Mouse (Mus musculus) liver, embryonic 14.5 days (tissue): ENCODE measurements around the gene Capn5. TPM values are rescaled to one million over a fixed set of nuclear protein-coding genes. Genes with fewer than 3 reads are reported as not detected.

Source experiments
- ATAC-seq: fragments of 200-750 bp; cut with Nextera tagmentation; 2 replicates; pipeline ENCODE4 v1.8.0; 2017; ENCODE audit warnings: moderate number of reproducible peaks, mild to moderate bottlenecking, moderate library complexity; ENCODE audit not compliant: insufficient read depth
- DNase-seq, 3 experiments: peaks; one replicate each; pipeline ENCODE4 v3.0.0-alpha.2; 2012 to 2013; ENCODE audit warnings: low read depth in 3 of 3, low spot score in 3 of 3
- H3K27ac ChIP-seq: fragments of 300-500 bp; sonication (generic); 2 replicates; pipeline ENCODE4 v1.5.1; 2014; ENCODE audit warnings: moderate library complexity, mild to moderate bottlenecking, control low read depth, inconsistent platforms
- H3K27me3 ChIP-seq: fragments of 300-500 bp; sonication (generic); 2 replicates; pipeline ENCODE4 v1.6.1; 2014; ENCODE audit warnings: mild to moderate bottlenecking, low read length, moderate library complexity; ENCODE audit not compliant: control insufficient read depth, insufficient read depth
- H3K36me3 ChIP-seq: fragments of 300-500 bp; sonication (generic); replicated peaks from 2 replicates; pipeline ENCODE4 v1.6.1; 2014; ENCODE audit warnings: low read depth; ENCODE audit not compliant: control insufficient read depth, insufficient read depth
- H3K4me1 ChIP-seq, 2 experiments: fragments of 200-500 bp in 1 of 2; fragments of 300-500 bp in 1 of 2; sonication (generic) in 1 of 2; replicated peaks; 2 replicates each; pipeline ENCODE4 v1.6.1; 2012 to 2014; ENCODE audit warnings: antibody characterized with exemption in 1 of 2, inconsistent platforms in 1 of 2, low read length in 1 of 2; ENCODE audit not compliant: control insufficient read depth in 2 of 2, insufficient read depth in 2 of 2
- H3K4me2 ChIP-seq: fragments of 300-500 bp; sonication (generic); 2 replicates; pipeline ENCODE4 v1.6.1; 2014; ENCODE audit warnings: low read depth, mild to moderate bottlenecking, control low read depth, moderate library complexity
- H3K4me3 ChIP-seq, 2 experiments: fragments of 200-500 bp in 1 of 2; fragments of 300-500 bp in 1 of 2; sonication (generic) in 1 of 2; 2 replicates each; pipeline ENCODE4 v1.5.1; 2012 to 2014; ENCODE audit warnings: low read depth in 2 of 2, low read length in 2 of 2, mild to moderate bottlenecking in 2 of 2, control low read depth in 1 of 2, inconsistent platforms in 1 of 2, moderate library complexity in 1 of 2; ENCODE audit not compliant: insufficient read depth in 1 of 2
- H3K9ac ChIP-seq: fragments of 300-500 bp; sonication (generic); replicated peaks from 2 replicates; pipeline ENCODE4 v1.6.1; 2014; ENCODE audit warnings: mild to moderate bottlenecking, control low read depth, moderate library complexity
- H3K9me3 ChIP-seq: fragments of 300-500 bp; sonication (generic); 2 replicates; pipeline ENCODE4 v1.6.1; 2016; ENCODE audit warnings: low read length, mixed read lengths; ENCODE audit not compliant: control insufficient read depth
- CTCF ChIP-seq: IDR thresholded peaks from 2 replicates; pipeline ENCODE4 v1.5.1; 2016; ENCODE audit warnings: antibody characterized with exemption, low read depth, control low read depth
- EP300 ChIP-seq: IDR thresholded peaks from 2 replicates; pipeline ENCODE4 v1.6.1; 2016; ENCODE audit warnings: antibody characterized with exemption, low read depth
- WGBS: fragments of 180-500 bp; shearing (Covaris S2); extraction: QIAGEN DNeasy Blood & Tissue Kit; methylation state at CpG from one replicate; pipeline ENCODE4 v1.1.7; 2014; ENCODE audit not compliant: insufficient replicate concordance; 5-methylcytosine and 5-hydroxymethylcytosine counted together
- polyA plus RNA-seq, 2 experiments: library from polyadenylated mRNA; depleted of rRNA in 1 of 2; stranded (reverse) in 1 of 2; unstranded in 1 of 2; fragments of >200 nt; fragmentation: Nextera tagmentation in 1 of 2; extraction: Ambion mirVana in 1 of 2; gene quantifications; 2 replicates each; pipeline versions ENCODE4 v1.2.1 to v1.2.3; 2012 to 2014

Gene Capn5
- 13.1 and 13.2 TPM in 2 replicates for polyA plus RNA-seq (2012; rRNA removed)
- 8.9 and 9.8 TPM in 2 replicates for polyA plus RNA-seq (2014; fragmentation: Nextera tagmentation; extraction: Ambion mirVana)

DNA sequence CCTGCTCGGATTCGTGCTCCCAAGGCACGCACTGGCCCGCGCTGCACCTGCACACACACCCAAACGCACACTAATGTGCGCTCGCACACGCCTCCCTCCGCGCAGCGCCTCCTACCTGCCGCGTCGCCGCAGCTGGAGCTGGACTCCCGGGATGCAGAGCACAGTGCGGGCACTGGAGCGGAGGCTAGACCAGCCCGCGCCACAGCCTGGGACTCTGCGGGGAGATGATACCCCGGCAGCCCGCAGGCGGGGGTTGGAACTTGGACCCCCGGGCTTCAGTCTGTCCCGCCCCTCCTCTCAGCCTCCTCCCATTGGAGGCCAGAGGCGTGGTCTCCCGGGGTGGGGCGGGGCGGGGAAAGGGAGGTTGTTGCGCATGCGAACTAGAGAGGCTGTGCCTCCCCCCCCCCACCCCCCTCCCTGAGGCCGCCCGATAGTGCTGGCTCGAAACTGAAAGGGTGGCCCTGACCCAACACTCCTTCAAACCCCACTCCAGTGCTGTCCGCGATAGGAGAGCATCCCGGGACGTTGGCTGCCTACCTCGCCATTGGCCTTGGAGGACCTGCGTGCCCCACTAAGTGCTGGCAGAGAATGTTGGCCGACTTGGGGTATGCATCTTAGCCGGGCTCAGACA is at the start of gene Capn5:
Gene Capn5 (minus strand): TSS at position 346 of the 631 bp plus-strand sequence.
- WGBS: under 1% methylated on average over 44 of the region's 44 CpGs
- DNase-seq (peak; percentile 72 to 82 (median 74)), ATAC-seq (peak; percentile 72)
- H3K27ac ChIP-seq: peak within 1 kb of the TSS; percentile 96
- no peak for TF ChIP-seq EP300
- peak; percentile 93 for TF ChIP-seq CTCF
- peaks cover 30 to 54% of the 10 kb centered on the region in 2 experiments for H3K4me1 ChIP-seq
- H3K9me3 ChIP-seq: no peaks in the 10 kb centered on the region
- no peaks in the 10 kb centered on the region for H3K27me3 ChIP-seq
- no peaks in the 10 kb centered on the region; the same call in 1 of the 2 replicates for H3K36me3 ChIP-seq
- peak within 1 kb of the TSS; percentile 94 for H3K4me2 ChIP-seq
- peak within 1 kb of the TSS; percentile 88 for H3K9ac ChIP-seq
- peak within 1 kb of the TSS; percentile 76 to 95 for H3K4me3 ChIP-seq

- no peaks in the 10 kb centered on the region for H3K4me1 ChIP-seq
- WGBS: 67% methylated on average over 4 of the region's 4 CpGs
- H3K4me3 ChIP-seq: no peak overlapping the region
- H3K27ac ChIP-seq: no peak overlapping the region
- DNase-seq (no peak), ATAC-seq (no peak)
- H3K36me3 ChIP-seq: no peaks in the 10 kb centered on the region
- H3K9ac ChIP-seq: no peak overlapping the region
- TF ChIP-seq EP300: no peak
- TF ChIP-seq CTCF: no peak
- no peak overlapping the region for H3K4me2 ChIP-seq
- H3K27me3 ChIP-seq: no peaks in the 10 kb centered on the region
- H3K9me3 ChIP-seq: no peaks in the 10 kb centered on the region
These were observed 45.7 kb upstream of the Capn5 start for GRCm38 (mm10) chr7:98223796-98224195.

DNA sequence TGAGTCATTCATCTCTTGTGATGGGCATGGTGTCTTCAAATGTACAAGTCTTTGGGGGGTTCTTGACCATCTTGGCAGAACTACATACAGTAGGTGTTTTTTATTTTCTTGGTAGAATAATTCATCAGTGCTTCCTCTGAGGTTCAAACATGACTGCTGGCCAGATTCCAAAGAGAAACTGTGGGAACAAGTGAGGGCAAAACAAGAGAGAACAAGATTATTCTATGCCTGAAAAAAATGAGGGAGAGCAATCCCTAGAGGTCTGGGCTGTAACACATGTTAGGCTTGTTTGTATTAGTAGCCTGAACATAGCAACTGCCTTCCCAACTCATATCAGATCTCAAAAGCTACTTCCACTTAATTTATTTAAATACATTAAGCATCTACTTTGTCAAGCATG is 38.6 kb upstream of the Capn5 start:
- H3K27me3 ChIP-seq: no peaks in the 10 kb centered on the region
- H3K27ac ChIP-seq: no peak overlapping the region
- peaks cover 2% of the 10 kb centered on the region for H3K36me3 ChIP-seq
- H3K4me2 ChIP-seq: no peak overlapping the region
- H3K9ac ChIP-seq: no peak overlapping the region
- no peaks in the 10 kb centered on the region for H3K9me3 ChIP-seq
- H3K4me1 ChIP-seq: no peaks in the 10 kb centered on the region
- no peak for ATAC-seq
- no peak overlapping the region for H3K4me3 ChIP-seq
- no peak for DNase-seq
- no peak for TF ChIP-seq EP300
- no peak for TF ChIP-seq CTCF

DNA sequence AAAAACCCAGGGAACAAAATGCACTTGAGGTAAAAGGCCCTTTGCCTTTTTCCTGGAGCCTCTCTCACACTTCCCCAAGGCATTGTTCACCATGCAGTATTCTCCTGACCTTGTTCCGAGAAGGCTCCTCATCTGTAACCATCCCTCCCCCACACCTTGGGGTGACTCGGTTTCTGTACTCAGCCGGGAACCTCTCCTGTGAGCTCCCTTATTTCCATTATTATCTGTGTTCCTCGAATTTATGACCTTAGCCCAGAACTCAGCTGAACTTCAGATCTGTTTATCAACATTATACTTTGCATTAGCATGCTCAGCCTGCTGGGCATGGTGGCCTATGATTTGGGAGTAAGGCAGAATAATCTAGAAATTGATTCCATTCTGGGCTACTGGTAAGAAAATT is 24.9 kb upstream of the Capn5 start:
- H3K4me1 ChIP-seq: no peaks in the 10 kb centered on the region
- no peak overlapping the region for H3K4me2 ChIP-seq
- no peaks in the 10 kb centered on the region for H3K9me3 ChIP-seq
- no peak overlapping the region for H3K4me3 ChIP-seq
- no peak for DNase-seq
- ATAC-seq: no peak
- H3K36me3 ChIP-seq: no peaks in the 10 kb centered on the region
- H3K27ac ChIP-seq: no peak overlapping the region
- H3K9ac ChIP-seq: no peak overlapping the region
- 61% methylated on average over 4 of the region's 4 CpGs for WGBS
- H3K27me3 ChIP-seq: no peaks in the 10 kb centered on the region
- no peak for TF ChIP-seq CTCF
- TF ChIP-seq EP300: no peak

GRCm38 (mm10) chr7:98201493-98202028 is 23.5 kb upstream of the Capn5 start:
- no peak overlapping the region for H3K4me3 ChIP-seq
- DNase-seq (no peak), ATAC-seq (no peak)
- H3K4me2 ChIP-seq: no peak overlapping the region
- no peaks in the 10 kb centered on the region for H3K36me3 ChIP-seq
- TF ChIP-seq CTCF: no peak
- no peak for TF ChIP-seq EP300
- WGBS: 65% methylated on average over 5 of the region's 5 CpGs
- H3K9me3 ChIP-seq: no peaks in the 10 kb centered on the region
- no peaks in the 10 kb centered on the region for H3K4me1 ChIP-seq
- no peak overlapping the region for H3K27ac ChIP-seq
- H3K27me3 ChIP-seq: peaks cover 2% of the 10 kb centered on the region
- no peak overlapping the region for H3K9ac ChIP-seq
